21 mouse cellular contexts compared by ENCODE assay signal in the genomic region with DNA sequence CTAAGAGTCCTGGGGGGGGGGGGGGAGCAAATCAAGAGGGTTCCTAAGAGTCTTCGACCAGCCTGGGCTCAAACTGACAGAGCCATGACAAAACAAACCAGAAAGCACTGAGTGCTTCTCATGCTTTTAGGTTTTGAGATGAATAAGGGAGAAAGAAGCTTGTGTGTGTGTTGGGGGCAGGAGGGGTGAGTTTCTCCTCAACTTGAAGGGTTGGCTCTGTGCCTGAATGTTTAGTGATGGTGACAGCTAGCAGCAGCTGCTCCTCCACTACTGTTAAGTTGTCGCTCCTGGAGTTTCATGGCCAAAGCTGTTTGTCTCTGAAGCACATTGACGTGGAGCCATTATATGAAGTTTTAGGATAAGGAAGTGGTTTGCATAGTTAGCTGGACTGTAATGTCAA. TPM values are rescaled to one million over a fixed set of nuclear protein-coding genes. Genes with fewer than 3 reads are reported as not detected.
A peak's percentile ranks its signal among the peaks of the same experiment; 100 is the strongest.
DNase-seq lines count a peak whose midpoint lies in the region; ATAC-seq and TF ChIP-seq lines count a peak whose summit lies in the region.
"Had no signal": no experiment of that assay in that cellular context is flagged by ENCODE, and none has a peak within 500 bp of the region (broad histone marks: within the 10 kb centered on the region; RNA-seq: fewer than 3 reads in every experiment).

No protein-coding gene starts in this region.

- WGBS in forebrain, embryonic 16.5 days: 23% methylated on average over 3 of the region's 3 CpGs
- 86% methylated on average over 3 of the region's 3 CpGs for WGBS in forebrain, embryonic 11.5 days
- 50% methylated on average over 3 of the region's 3 CpGs for WGBS in midbrain, postnatal 0 days
- WGBS in midbrain, embryonic 16.5 days: 56% methylated on average over 3 of the region's 3 CpGs

- H3K27ac ChIP-seq in forebrain, embryonic 16.5 days (ENCODE audit: low read length): no peak overlapping the region
- no peak overlapping the region for H3K27ac ChIP-seq in forebrain, embryonic 11.5 days (ENCODE audit: low read depth, low read length)
- H3K27ac ChIP-seq in midbrain, postnatal 0 days (ENCODE audit: low read depth, low read length): no peak overlapping the region
- no peak overlapping the region for H3K27ac ChIP-seq in midbrain, embryonic 16.5 days (ENCODE audit: low read length)
- H3K27ac ChIP-seq: heart, embryonic 13.5 days; hindbrain, embryonic 13.5 days; layer of hippocampus, adult 2 months; limb, embryonic 13.5 days; midbrain, embryonic 10.5 days had no signal

- ATAC-seq in forebrain, embryonic 16.5 days: peak; percentile 45; the same call in 1 of the 2 replicates
- ATAC-seq in forebrain, embryonic 11.5 days (replicated peaks; ENCODE audit: low FRiP score): no peak
- ATAC-seq in midbrain, postnatal 0 days (ENCODE audit: low FRiP score): no peak
- no peak for ATAC-seq in midbrain, embryonic 16.5 days

- no peaks in the 10 kb centered on the region; the same call in 1 of the 2 replicates for H3K4me1 ChIP-seq in forebrain, embryonic 16.5 days (replicated peaks; ENCODE audit: control insufficient read depth, insufficient read depth, low read length)
- H3K4me1 ChIP-seq in forebrain, embryonic 11.5 days (replicated peaks; ENCODE audit: control insufficient read depth, insufficient read depth, low read length): no peaks in the 10 kb centered on the region
- H3K4me1 ChIP-seq in midbrain, postnatal 0 days (ENCODE audit: insufficient read depth, low read length): no peaks in the 10 kb centered on the region
- H3K4me1 ChIP-seq in midbrain, embryonic 16.5 days (ENCODE audit: control insufficient read depth, insufficient read depth, low read length): no peaks in the 10 kb centered on the region
- H3K4me1 ChIP-seq: hindbrain, embryonic 13.5 days; midbrain, embryonic 10.5 days had no signal

- no peaks in the 10 kb centered on the region for H3K27me3 ChIP-seq in forebrain, embryonic 16.5 days (replicated peaks; ENCODE audit: control insufficient read depth, insufficient read depth, low read length)
- H3K27me3 ChIP-seq in forebrain, embryonic 11.5 days (ENCODE audit: control insufficient read depth, insufficient read depth, low read length): no peaks in the 10 kb centered on the region
- H3K27me3 ChIP-seq in midbrain, postnatal 0 days (ENCODE audit: insufficient read depth, low read length): no peaks in the 10 kb centered on the region
- H3K27me3 ChIP-seq in midbrain, embryonic 16.5 days (ENCODE audit: control insufficient read depth, insufficient read depth, low read depth, low read length): no peaks in the 10 kb centered on the region
- H3K27me3 ChIP-seq: heart, embryonic 13.5 days; hindbrain, embryonic 13.5 days; limb, embryonic 13.5 days had no signal

- no peak overlapping the region for H3K4me3 ChIP-seq in forebrain, embryonic 16.5 days (replicated peaks; ENCODE audit: low read length)
- H3K4me3 ChIP-seq in forebrain, embryonic 11.5 days (ENCODE audit: low read depth, low read length): no peak overlapping the region
- H3K4me3 ChIP-seq in midbrain, postnatal 0 days (ENCODE audit: low read depth, low read length): no peak overlapping the region
- H3K4me3 ChIP-seq in midbrain, embryonic 16.5 days (ENCODE audit: low read depth, low read length): no peak overlapping the region
- H3K4me3 ChIP-seq: heart, embryonic 13.5 days; hindbrain, embryonic 13.5 days; layer of hippocampus, adult 2 months; limb, embryonic 13.5 days; midbrain, embryonic 10.5 days had no signal

- peaks cover 32% of the 10 kb centered on the region for H3K36me3 ChIP-seq in forebrain, embryonic 16.5 days (ENCODE audit: control insufficient read depth, insufficient read depth)
- H3K36me3 ChIP-seq in forebrain, embryonic 11.5 days (ENCODE audit: control insufficient read depth, insufficient read depth, low read length): peaks cover 9% of the 10 kb centered on the region
- H3K36me3 ChIP-seq in midbrain, postnatal 0 days (ENCODE audit: insufficient read depth, low read length): peaks cover 36% of the 10 kb centered on the region
- H3K36me3 ChIP-seq in midbrain, embryonic 16.5 days (ENCODE audit: control insufficient read depth, insufficient read depth, low read length): peaks cover 23% of the 10 kb centered on the region

- DNase-seq in forebrain, embryonic 11.5 days (ENCODE audit: low spot score): no peak
- peak; percentile 63 for DNase-seq in kidney, postnatal 10 days
- DNase-seq in kidney, adult 11 months: no peak
- DNase-seq in midbrain, postnatal 0 days (ENCODE audit: low spot score): peak; percentile 57
- DNase-seq in thymus, postnatal 36 days: no peak
- DNase-seq: cerebellum, adult 11 months; cerebellum, postnatal 36 days; gastrocnemius, postnatal 14 days; kidney, adult 18-20 months; right cerebral cortex, postnatal 14 days; thymus, postnatal 25 days had no signal

- no peaks in the 10 kb centered on the region for H3K9me3 ChIP-seq in forebrain, embryonic 16.5 days (ENCODE audit: control insufficient read depth, low read length)
- H3K9me3 ChIP-seq in forebrain, embryonic 11.5 days (ENCODE audit: control insufficient read depth, low read length): no peaks in the 10 kb centered on the region
- no peaks in the 10 kb centered on the region for H3K9me3 ChIP-seq in midbrain, postnatal 0 days (ENCODE audit: low read length)
- no peaks in the 10 kb centered on the region for H3K9me3 ChIP-seq in midbrain, embryonic 16.5 days (replicated peaks; ENCODE audit: control insufficient read depth, low read length, poor library complexity, severe bottlenecking)
- H3K9me3 ChIP-seq: heart, embryonic 13.5 days; hindbrain, embryonic 13.5 days; limb, embryonic 13.5 days; midbrain, embryonic 10.5 days had no signal

- no peak overlapping the region for H3K4me2 ChIP-seq in forebrain, embryonic 16.5 days (ENCODE audit: low read length)
- H3K4me2 ChIP-seq in forebrain, embryonic 11.5 days (ENCODE audit: low read depth, low read length, severe bottlenecking): no peak overlapping the region
- H3K4me2 ChIP-seq in midbrain, postnatal 0 days (ENCODE audit: low read depth, low read length, poor library complexity, severe bottlenecking): no peak overlapping the region
- H3K4me2 ChIP-seq in midbrain, embryonic 16.5 days (ENCODE audit: low read length): no peak overlapping the region
- H3K4me2 ChIP-seq: heart, embryonic 13.5 days; hindbrain, embryonic 13.5 days; limb, embryonic 13.5 days had no signal

- H3K9ac ChIP-seq in forebrain, embryonic 16.5 days (replicated peaks; ENCODE audit: low read depth, low read length): no peak overlapping the region
- no peak overlapping the region for H3K9ac ChIP-seq in forebrain, embryonic 11.5 days (ENCODE audit: low read length)
- H3K9ac ChIP-seq in midbrain, postnatal 0 days (replicated peaks; ENCODE audit: low read length, poor library complexity, severe bottlenecking): no peak overlapping the region
- no peak overlapping the region for H3K9ac ChIP-seq in midbrain, embryonic 16.5 days (ENCODE audit: low read depth, low read length)
- H3K9ac ChIP-seq: heart, embryonic 13.5 days; hindbrain, embryonic 13.5 days; limb, embryonic 13.5 days had no signal

- TF ChIP-seq CTCF in midbrain, postnatal 0 days (IDR thresholded peaks at IDR 0.05): no peak

RNA-seq across cellular contexts. Expression of gene Ddx6, which starts 16.4 kb away (rescaled TPM):
- polyA plus RNA-seq in forebrain, embryonic 16.5 days (2015; fragmentation: Nextera tagmentation; extraction: Ambion mirVana): 21.2 and 22.8 TPM in 2 replicates
- 16.2 and 17.2 TPM in 2 replicates for polyA plus RNA-seq in forebrain, embryonic 11.5 days (2014; fragmentation: Nextera tagmentation; extraction: Ambion mirVana)
- total RNA-seq in midbrain, postnatal 0 days (2014; rRNA removed): 68.6 and 87.2 TPM in 2 replicates
- polyA plus RNA-seq in midbrain, postnatal 0 days (2015; fragmentation: Nextera tagmentation; extraction: Ambion mirVana): 14.8 and 19.9 TPM in 2 replicates
- polyA plus RNA-seq in midbrain, embryonic 16.5 days (2015; fragmentation: Nextera tagmentation; extraction: Ambion mirVana): 15.2 and 19.1 TPM in 2 replicates

RNA-seq across cellular contexts. Expression of gene Treh, which starts 51.9 kb away (rescaled TPM):
- polyA plus RNA-seq in forebrain, embryonic 16.5 days (2015; fragmentation: Nextera tagmentation; extraction: Ambion mirVana): not detected in 2 replicates
- not detected in 2 replicates for polyA plus RNA-seq in forebrain, embryonic 11.5 days (2014; fragmentation: Nextera tagmentation; extraction: Ambion mirVana)
- not detected in 2 replicates for total RNA-seq in midbrain, postnatal 0 days (2014; rRNA removed)
- polyA plus RNA-seq in midbrain, postnatal 0 days (2015; fragmentation: Nextera tagmentation; extraction: Ambion mirVana): not detected in 2 replicates
- polyA plus RNA-seq in midbrain, embryonic 16.5 days (2015; fragmentation: Nextera tagmentation; extraction: Ambion mirVana): not detected in 2 replicates
- total RNA-seq: gastrocnemius, postnatal 14 days; left cerebral cortex, adult 18-20 months had no signal
- polyA plus RNA-seq: embryonic facial prominence, embryonic 11.5 days; heart, embryonic 13.5 days; hindbrain, embryonic 13.5 days; limb, embryonic 13.5 days; liver, embryonic 16.5 days; midbrain, embryonic 10.5 days had no signal

RNA-seq across cellular contexts. Expression of gene Cxcr5, which starts 59.4 kb away (rescaled TPM):
- polyA plus RNA-seq in forebrain, embryonic 16.5 days (2015; fragmentation: Nextera tagmentation; extraction: Ambion mirVana): not detected in 2 replicates
- 0.09 TPM in 1 of 2 replicates, not detected in the other for polyA plus RNA-seq in forebrain, embryonic 11.5 days (2014; fragmentation: Nextera tagmentation; extraction: Ambion mirVana)
- total RNA-seq in midbrain, postnatal 0 days (2014; rRNA removed): not detected in 2 replicates
- not detected in 2 replicates for polyA plus RNA-seq in midbrain, postnatal 0 days (2015; fragmentation: Nextera tagmentation; extraction: Ambion mirVana)
- 0.07 TPM in 1 of 2 replicates, not detected in the other for polyA plus RNA-seq in midbrain, embryonic 16.5 days (2015; fragmentation: Nextera tagmentation; extraction: Ambion mirVana)
- total RNA-seq: gastrocnemius, postnatal 14 days; layer of hippocampus, adult 2 months; left cerebral cortex, adult 18-20 months had no signal
- polyA plus RNA-seq: heart, embryonic 13.5 days; liver, embryonic 16.5 days; midbrain, embryonic 10.5 days had no signal

Comparison
In these comparisons a context has a peak if more than half of its experiments do, and no peak if none do; other contexts are left out.
1. DNase-seq: peak in kidney, postnatal 10 days (single experiment) and midbrain, postnatal 0 days (single experiment); none in forebrain, embryonic 11.5 days (single experiment), kidney, adult 11 months (single experiment) and thymus, postnatal 36 days (0 of 2).